Mouse (Mus musculus): ENCODE results near the gene C530008M17Rik. TPM values are rescaled to one million over a fixed set of nuclear protein-coding genes. Genes with fewer than 3 reads are reported as not detected.

Gene C530008M17Rik
- total and polyA plus RNA-seq, 3 experiments, result 3.2 to 10.6 TPM; not detected in 1

DNA sequence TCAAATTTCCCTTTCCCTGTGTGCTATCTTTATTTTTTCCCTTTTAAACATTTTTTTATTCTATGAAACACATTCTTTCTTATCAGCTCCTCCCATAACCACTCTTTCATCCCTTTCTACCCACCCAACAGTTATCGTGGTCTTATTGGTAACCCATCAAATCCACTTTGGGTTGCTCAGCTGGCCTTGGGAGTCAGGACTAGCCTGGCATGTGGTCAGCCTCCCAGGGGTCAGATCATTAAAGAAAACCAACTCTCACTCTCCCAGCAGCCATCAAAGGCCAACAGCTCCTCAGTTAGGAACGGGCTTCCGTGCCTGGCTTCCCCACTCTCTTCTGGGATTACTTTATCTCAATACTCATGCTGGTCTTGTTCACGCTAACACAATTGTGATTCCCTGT, 135.0 kb downstream of the C530008M17Rik start:
- Histone ChIP-seq H3K36me3 (ENCODE audit: control insufficient read depth in 1 of 2, insufficient read depth in 2 of 2, low read length in 2 of 2) (peaks cover 0 to 2% of the 10 kb centered on the region in 2 experiments; a peak in 1 of 4 replicates), H3K9me3 (replicated peaks; ENCODE audit: insufficient read depth, low read length) (no peaks in the 10 kb centered on the region), H3K4me3 (ENCODE audit: control insufficient read depth in 1 of 2, insufficient read depth in 1 of 2, low read depth in 2 of 2, low read length in 2 of 2) (no peak overlapping the region), H3K27ac (ENCODE audit: control insufficient read depth, low read depth, low read length) (no peak overlapping the region), H3K4me1 (ENCODE audit: control insufficient read depth in 1 of 2, insufficient read depth in 2 of 2, low read length in 2 of 2) (peaks cover 2 to 5% of the 10 kb centered on the region in 2 experiments; a peak in 2 of 4 replicates), H3K79me2 (ENCODE audit: control insufficient read depth, insufficient read depth, low read length, poor library complexity) (no peaks in the 10 kb centered on the region), H3K27me3 (ENCODE audit: control insufficient read depth in 1 of 2, insufficient read depth in 2 of 2, low read length in 2 of 2) (no peaks in the 10 kb centered on the region), H3K9ac (ENCODE audit: control insufficient read depth, low read depth, low read length, poor library complexity, severe bottlenecking) (no peak overlapping the region)
- no peak for DNase-seq (ENCODE audit: low read depth, low spot score)
- TF ChIP-seq SIN3A (IDR thresholded peaks at IDR 0.05; ENCODE audit: low read length) (no peak), MXI1 (IDR thresholded peaks at IDR 0.05; ENCODE audit: low read depth, low read length) (no peak), GATA1 (IDR thresholded peaks at IDR 0.05; ENCODE audit: low read depth, low read length) (peak; percentile 30; the same call in 1 of the 2 replicates), ELF1 (IDR thresholded peaks at IDR 0.05; ENCODE audit: low read depth, low read length) (no peak), EP300 (IDR thresholded peaks at IDR 0.05; ENCODE audit: low read depth in 1 of 2, low read length in 2 of 2) (peak; percentile 20 to 48; a peak in 2 of 4 replicates), TCF12 (IDR thresholded peaks at IDR 0.05; ENCODE audit: low read depth, low read length) (0 out of 2 replicates have a peak, but pooled peaks have one; percentile 7)

GRCm38 (mm10) chr5:76792720-76793119, 136.4 kb downstream of the C530008M17Rik start:
- H3K79me2 ChIP-seq (ENCODE audit: control insufficient read depth, insufficient read depth, low read length, poor library complexity), result no peaks in the 10 kb centered on the region
- no peak for TF ChIP-seq MAZ (IDR thresholded peaks at IDR 0.05; ENCODE audit: low read depth, low read length)
- no peak for TF ChIP-seq TCF12 (IDR thresholded peaks at IDR 0.05; ENCODE audit: low read depth, low read length)
- TF ChIP-seq SIN3A (IDR thresholded peaks at IDR 0.05; ENCODE audit: low read length), result no peak
- TF ChIP-seq E2F4 (IDR thresholded peaks at IDR 0.05; ENCODE audit: borderline replicate concordance, low read depth, low read length), result no peak
- no peak for TF ChIP-seq ZNF384 (IDR thresholded peaks at IDR 0.05; ENCODE audit: low read depth, low read length)
- no peak for TF ChIP-seq TAL1 (IDR thresholded peaks at IDR 0.05; ENCODE audit: low read length)
- TF ChIP-seq POLR2AphosphoS2 (IDR thresholded peaks at IDR 0.05; ENCODE audit: low read length), result no peak
- no peak overlapping the region for H3K4me3 ChIP-seq (ENCODE audit: control insufficient read depth in 1 of 2, insufficient read depth in 1 of 2, low read depth in 2 of 2, low read length in 2 of 2)
- no peaks in the 10 kb centered on the region for H3K9me3 ChIP-seq (replicated peaks; ENCODE audit: insufficient read depth, low read length)
- no peak overlapping the region for H3K27ac ChIP-seq (ENCODE audit: control insufficient read depth, low read depth, low read length)
- peaks cover 2 to 5% of the 10 kb centered on the region in 2 experiments; a peak in 2 of 4 replicates for H3K4me1 ChIP-seq (ENCODE audit: control insufficient read depth in 1 of 2, insufficient read depth in 2 of 2, low read length in 2 of 2)
- no peak for DNase-seq (ENCODE audit: low read depth, low spot score)
- H3K9ac ChIP-seq (ENCODE audit: control insufficient read depth, low read depth, low read length, poor library complexity, severe bottlenecking), result no peak overlapping the region
- H3K27me3 ChIP-seq (ENCODE audit: control insufficient read depth in 1 of 2, insufficient read depth in 2 of 2, low read length in 2 of 2), result no peaks in the 10 kb centered on the region
- H3K36me3 ChIP-seq (ENCODE audit: control insufficient read depth in 1 of 2, insufficient read depth in 2 of 2, low read length in 2 of 2), result peaks cover 0 to 2% of the 10 kb centered on the region in 2 experiments; a peak in 2 of 4 replicates

DNA sequence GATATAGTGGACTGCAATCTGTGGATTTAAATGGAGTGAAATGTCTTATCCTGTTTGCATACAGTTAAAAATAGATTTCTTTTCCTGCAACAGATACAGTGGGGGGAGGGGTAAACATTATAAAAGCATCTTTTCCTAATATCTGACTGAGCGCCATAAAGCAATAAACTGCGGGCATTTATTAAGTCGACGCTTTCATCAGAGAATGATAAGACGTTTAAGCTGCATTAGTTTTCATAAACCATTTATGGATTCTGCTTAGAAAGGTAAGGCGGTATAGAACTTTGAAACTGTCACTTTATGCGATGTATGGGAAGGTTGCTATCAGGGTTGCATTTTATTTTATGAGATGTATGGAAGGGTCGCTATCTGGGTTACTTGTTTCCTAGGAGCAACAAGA, 141.7 kb downstream of the C530008M17Rik start:
- no peaks in the 10 kb centered on the region for H3K9me3 ChIP-seq (replicated peaks; ENCODE audit: insufficient read depth, low read length)
- H3K27ac ChIP-seq (ENCODE audit: control insufficient read depth, low read depth, low read length), result no peak overlapping the region
- no peak overlapping the region for H3K4me3 ChIP-seq (ENCODE audit: control insufficient read depth in 1 of 2, insufficient read depth in 1 of 2, low read depth in 2 of 2, low read length in 2 of 2)
- peaks cover 8 to 17% of the 10 kb centered on the region in 2 experiments for H3K4me1 ChIP-seq (ENCODE audit: control insufficient read depth in 1 of 2, insufficient read depth in 2 of 2, low read length in 2 of 2)
- DNase-seq (ENCODE audit: low read depth, low spot score), result no peak
- no peak overlapping the region for H3K9ac ChIP-seq (ENCODE audit: control insufficient read depth, low read depth, low read length, poor library complexity, severe bottlenecking)
- no peaks in the 10 kb centered on the region for H3K79me2 ChIP-seq (ENCODE audit: control insufficient read depth, insufficient read depth, low read length, poor library complexity)
- no peaks in the 10 kb centered on the region for H3K27me3 ChIP-seq (ENCODE audit: control insufficient read depth in 1 of 2, insufficient read depth in 2 of 2, low read length in 2 of 2)
- peaks cover 0 to 13% of the 10 kb centered on the region in 2 experiments; a peak in 2 of 4 replicates for H3K36me3 ChIP-seq (ENCODE audit: control insufficient read depth in 1 of 2, insufficient read depth in 2 of 2, low read length in 2 of 2)
- no peak for TF ChIP-seq POLR2AphosphoS5 (IDR thresholded peaks at IDR 0.05; ENCODE audit: borderline replicate concordance, low read depth, low read length)
